Mouse (Mus musculus): ENCODE results near the gene Acly. TPM values are rescaled to one million over a fixed set of nuclear protein-coding genes. Genes with fewer than 3 reads are reported as not detected.
"Not testable (repeated sequence)": the region's sequence is repeated elsewhere in the genome, so short reads cannot be mapped to it uniquely, and the experiment has no call there.

The Acly gene
- total RNA-seq, 4 experiments from 2014 or later = 121 to 136 (median 128) TPM

GRCm38 (mm10) chr11:100545746-100546085, 17.9 kb upstream of the Acly start:
- DNase-seq (ENCODE audit: low spot score in 2 of 2) = no peak

GRCm38 (mm10) chr11:100544832-100545745, 17.3 kb upstream of the Acly start, which contains the start of gene Ttc25:
Gene Ttc25 (plus strand): TSS chr11:100545607.
- DNase-seq (ENCODE audit: low spot score in 2 of 2) = peak; percentile 70 to 76

GRCm38 (mm10) chr11:100541577-100541976, 13.8 kb upstream of the Acly start:
- DNase-seq (ENCODE audit: low spot score in 2 of 2) = no peak

GRCm38 (mm10) chr11:100540966-100541365, 13.2 kb upstream of the Acly start:
- no peak for DNase-seq (ENCODE audit: low spot score in 2 of 2)

GRCm38 (mm10) chr11:100536466-100536865, 8.7 kb upstream of the Acly start:
- DNase-seq (ENCODE audit: low spot score in 2 of 2) = no peak

GRCm38 (mm10) chr11:100535996-100536395, 8.2 kb upstream of the Acly start:
- no peak for DNase-seq (ENCODE audit: low spot score in 2 of 2)

GRCm38 (mm10) chr11:100534821-100535220, 7.0 kb upstream of the Acly start:
- DNase-seq (ENCODE audit: low spot score in 2 of 2) = not testable (repeated sequence)

GRCm38 (mm10) chr11:100534411-100534810, 6.6 kb upstream of the Acly start:
- DNase-seq (ENCODE audit: low spot score in 2 of 2) = not testable (repeated sequence)

GRCm38 (mm10) chr11:100533871-100534270, 6.1 kb upstream of the Acly start:
- DNase-seq (ENCODE audit: low spot score in 2 of 2) = no peak

- DNase-seq (ENCODE audit: low spot score in 2 of 2) = no peak
These were observed 770 bp upstream of the Acly start for GRCm38 (mm10) chr11:100528375-100529165.

GRCm38 (mm10) chr11:100527066-100527457, 738 bp downstream of the Acly start:
- peak; percentile 50 to 54 for DNase-seq (ENCODE audit: low spot score in 2 of 2)

- DNase-seq (ENCODE audit: low spot score in 2 of 2) = no peak
These were observed 1.6 kb downstream of the Acly start for GRCm38 (mm10) chr11:100526052-100526816.

GRCm38 (mm10) chr11:100524987-100525630, 2.7 kb downstream of the Acly start:
- DNase-seq (ENCODE audit: low spot score in 2 of 2) = no peak

GRCm38 (mm10) chr11:100524358-100524757, 3.4 kb downstream of the Acly start:
- no peak for DNase-seq (ENCODE audit: low spot score in 2 of 2)

GRCm38 (mm10) chr11:100520838-100521237, 7.0 kb downstream of the Acly start:
- no peak for DNase-seq (ENCODE audit: low spot score in 2 of 2)

- no peak for DNase-seq (ENCODE audit: low spot score in 2 of 2)
These were observed 8.6 kb downstream of the Acly start for GRCm38 (mm10) chr11:100519188-100519587.

- DNase-seq (ENCODE audit: low spot score in 2 of 2) = no peak
These were observed 9.6 kb downstream of the Acly start for GRCm38 (mm10) chr11:100518188-100518591.

- DNase-seq (ENCODE audit: low spot score in 2 of 2) = no peak
These were observed 11.5 kb downstream of the Acly start for GRCm38 (mm10) chr11:100516291-100516690.

GRCm38 (mm10) chr11:100515789-100516188, 12.0 kb downstream of the Acly start:
- DNase-seq (ENCODE audit: low spot score in 2 of 2) = no peak

GRCm38 (mm10) chr11:100515061-100515460, 12.7 kb downstream of the Acly start:
- no peak for DNase-seq (ENCODE audit: low spot score in 2 of 2)

GRCm38 (mm10) chr11:100513716-100514115, 14.1 kb downstream of the Acly start:
- no peak for DNase-seq (ENCODE audit: low spot score in 2 of 2)

Measured in layer of hippocampus, adult 8-10 months (tissue).